Mouse (Mus musculus): ENCODE measurements at regions not wholly inside any gene's neighbourhood (a gene's known extent, or its start where the extent isn't known, plus 50 kb on each side); places are given as distances from the start of the nearest gene placed in this dataset.

- ATAC-seq (ENCODE audit: insufficient number of reproducible peaks, low FRiP score, low TSS enrichment): no peak
Measured at GRCm38 (mm10) chr13:52778848-52779247, 150.6 kb downstream of the Auh start.
